Mouse (Mus musculus) lung, adult 10 weeks (tissue): Measurements from ENCODE around the gene Fem1a. TPM values are rescaled to one million over a fixed set of nuclear protein-coding genes. Genes with fewer than 3 reads are reported as not detected.

Experiments used
- polyA plus RNA-seq: library from polyadenylated mRNA; stranded (reverse); fragments of 350-450 nt; fragmentation: Illumina TruSeq; extraction: RNeasy Lipid Tissue Mini Kit (QIAGEN cat#74804); gene quantifications from one replicate; pipeline ENCODE4 v1.2.3, GENCODE M21; 2014; ENCODE audit warnings: low read depth, low replicate concordance; ENCODE audit not compliant: insufficient read depth

The Fem1a gene
- 9.4 TPM for polyA plus RNA-seq

GRCm38 (mm10) chr17:56256239-56256881 lies at the start of gene Fem1a:
Gene Fem1a (plus strand): TSS chr17:56256810.

GRCm38 (mm10) chr17:56218377-56219191 lies 38.0 kb upstream of the Fem1a start, which contains the start of gene Dpp9:
Gene Dpp9 (minus strand): TSS chr17:56218905.

GRCm38 (mm10) chr17:56276643-56277566 lies 20.3 kb downstream of the Fem1a start, which contains the start of gene Ticam1:
Gene Ticam1 (minus strand): TSS chr17:56276786.

GRCm38 (mm10) chr17:56292531-56293222 lies 36.1 kb downstream of the Fem1a start, which contains the start of gene Plin3:
Gene Plin3 (minus strand): TSS chr17:56292873.

GRCm38 (mm10) chr17:56300186-56300585 lies 43.6 kb downstream of the Fem1a start, which contains the start of gene Arrdc5:
Gene Arrdc5 (minus strand): TSS chr17:56300286.

GRCm38 (mm10) chr17:56303160-56303846 lies 46.7 kb downstream of the Fem1a start, which contains the start of gene Uhrf1:
Gene Uhrf1 (plus strand): TSS chr17:56303321.

Other genes with a start within 250 kb of the Fem1a start
- gene Sh3gl1, start 220.2 kb upstream of the Fem1a start, polyA plus RNA-seq: 29.8 TPM
- gene Chaf1a, start 216.4 kb upstream of the Fem1a start, polyA plus RNA-seq: 1.4 TPM
- 44.7 TPM for gene Ubxn6, start 181.8 kb upstream of the Fem1a start, polyA plus RNA-seq
- 35.9 TPM for gene Hdgfl2, start 177.2 kb upstream of the Fem1a start, polyA plus RNA-seq
- gene Plin4, start 147.0 kb upstream of the Fem1a start, polyA plus RNA-seq: 8.1 TPM
- 2.9 TPM for gene Plin5, start 139.2 kb upstream of the Fem1a start, polyA plus RNA-seq
- 77.3 TPM for gene Lrg1, start 134.8 kb upstream of the Fem1a start, polyA plus RNA-seq
- gene Sema6b, start 116.5 kb upstream of the Fem1a start, polyA plus RNA-seq: 3.0 TPM
- gene Tnfaip8l1, start 94.3 kb upstream of the Fem1a start, polyA plus RNA-seq: 1.7 TPM
- gene Mydgf, start 72.9 kb upstream of the Fem1a start, polyA plus RNA-seq: 53.7 TPM
- gene Dpp9, start 37.9 kb upstream of the Fem1a start, polyA plus RNA-seq: 16.6 TPM
- gene Ticam1, start 20.0 kb downstream of the Fem1a start, polyA plus RNA-seq: 6.8 TPM
- 22.8 TPM for gene Plin3, start 36.1 kb downstream of the Fem1a start, polyA plus RNA-seq
- gene Arrdc5, start 43.5 kb downstream of the Fem1a start, polyA plus RNA-seq: not detected
- 1.3 TPM for gene Uhrf1, start 46.5 kb downstream of the Fem1a start, polyA plus RNA-seq
- gene Kdm4b, start 69.3 kb downstream of the Fem1a start, polyA plus RNA-seq: 10.1 TPM
- gene Ptprs, start 219.7 kb downstream of the Fem1a start, polyA plus RNA-seq: 10.7 TPM